Mouse (Mus musculus) heart, embryonic 14.5 days (tissue): Measurements from ENCODE around the gene Sfta2. TPM values are rescaled to one million over a fixed set of nuclear protein-coding genes. Genes with fewer than 3 reads are reported as not detected.
A peak's percentile ranks its signal among the peaks of the same experiment; 100 is the strongest.

Experiments
- ATAC-seq: fragments of 200-750 bp; cut with Nextera tagmentation; 2 replicates; pipeline ENCODE4 v1.8.0; 2017; ENCODE audit warnings: low read depth, moderate TSS enrichment; ENCODE audit not compliant: insufficient number of reproducible peaks, insufficient read depth, low FRiP score
- H3K27ac ChIP-seq, 2 experiments: fragments of 200-500 bp in 1 of 2; fragments of 300-500 bp in 1 of 2; sonication (generic) in 1 of 2; replicated peaks in 1 of 2; 2 replicates each; pipeline ENCODE4 v1.5.1; 2012 to 2014; ENCODE audit warnings: low read depth in 2 of 2, low read length in 2 of 2, control low read depth in 1 of 2, mild to moderate bottlenecking in 1 of 2, mixed read lengths in 1 of 2; ENCODE audit not compliant: control insufficient read depth in 1 of 2, insufficient read depth in 1 of 2
- H3K27me3 ChIP-seq: fragments of 300-500 bp; sonication (generic); 2 replicates; pipeline ENCODE4 v1.6.1; 2014; ENCODE audit warnings: mild to moderate bottlenecking, low read length, control low read depth; ENCODE audit not compliant: control insufficient read depth, insufficient read depth
- H3K36me3 ChIP-seq: fragments of 300-500 bp; sonication (generic); 2 replicates; pipeline ENCODE4 v1.6.1; 2014; ENCODE audit warnings: mild to moderate bottlenecking, control low read depth, low read length, mixed read lengths; ENCODE audit not compliant: control insufficient read depth, insufficient read depth
- H3K4me1 ChIP-seq, 2 experiments: fragments of 200-500 bp in 1 of 2; fragments of 300-500 bp in 1 of 2; sonication (generic) in 1 of 2; 2 replicates each; pipeline ENCODE4 v1.6.1; 2012 to 2014; ENCODE audit warnings: low read length in 2 of 2, control low read depth in 1 of 2, mixed read lengths in 1 of 2; ENCODE audit not compliant: control insufficient read depth in 2 of 2, insufficient read depth in 2 of 2
- H3K4me2 ChIP-seq: fragments of 300-500 bp; sonication (generic); 2 replicates; pipeline ENCODE4 v1.6.1; 2014; ENCODE audit warnings: mild to moderate bottlenecking, low read length
- H3K4me3 ChIP-seq, 2 experiments: fragments of 200-500 bp in 1 of 2; fragments of 300-500 bp in 1 of 2; sonication (generic) in 1 of 2; 2 replicates each; pipeline ENCODE4 v1.5.1; 2012 to 2014; ENCODE audit warnings: low read length in 2 of 2, mild to moderate bottlenecking in 2 of 2, control low read depth in 1 of 2, low read depth in 1 of 2, moderate library complexity in 1 of 2; ENCODE audit not compliant: control insufficient read depth in 1 of 2, insufficient read depth in 1 of 2
- H3K9ac ChIP-seq: fragments of 300-500 bp; sonication (generic); 2 replicates; pipeline ENCODE4 v1.6.1; 2014; ENCODE audit warnings: mild to moderate bottlenecking, low read length
- H3K9me3 ChIP-seq: fragments of 300-500 bp; sonication (generic); 2 replicates; pipeline ENCODE4 v1.6.1; 2016; ENCODE audit warnings: low read length, control low read depth; ENCODE audit not compliant: control insufficient read depth
- WGBS: fragments of 180-500 bp; shearing (Covaris S2); extraction: QIAGEN DNeasy Blood & Tissue Kit; methylation state at CpG from one replicate; pipeline ENCODE4 v1.1.7; 2014; 5-methylcytosine and 5-hydroxymethylcytosine counted together
- polyA plus RNA-seq: library from polyadenylated mRNA; unstranded; fragments of >200 nt; fragmentation: Nextera tagmentation; extraction: Ambion mirVana; gene quantifications from 2 replicates; pipeline ENCODE4 v1.2.1, GENCODE M21; 2014

Gene Sfta2
- polyA plus RNA-seq, 1 experiment from 2014 or later, result not detected

DNA sequence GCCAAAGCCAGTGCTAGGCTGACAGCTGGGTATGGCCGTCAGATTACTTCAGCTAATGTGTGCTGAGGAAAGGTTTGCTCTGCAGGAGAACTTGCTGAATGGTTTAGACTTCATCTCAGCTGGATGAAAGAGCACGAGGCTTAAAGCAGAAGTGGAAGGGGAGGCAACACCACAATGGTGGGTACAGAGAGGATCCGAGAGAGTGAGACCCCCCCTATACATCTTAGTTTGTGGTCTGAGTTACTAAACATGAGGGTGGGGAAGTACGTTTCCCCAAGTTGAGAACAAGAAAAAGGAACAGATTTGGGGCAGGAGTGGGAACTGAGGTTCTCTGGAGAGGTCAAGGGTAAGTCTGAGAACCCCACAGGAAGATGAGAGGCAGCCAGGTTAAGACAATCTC lies 91.0 kb downstream of the Sfta2 start:
- Histone ChIP-seq H3K27ac (no peak overlapping the region), H3K4me1 (peaks cover 4 to 7% of the 10 kb centered on the region in 2 experiments), H3K36me3 (peaks cover 78% of the 10 kb centered on the region), H3K9me3 (peaks cover 5% of the 10 kb centered on the region), H3K4me3 (no peak overlapping the region), H3K27me3 (no peaks in the 10 kb centered on the region), H3K4me2 (no peak overlapping the region), H3K9ac (no peak overlapping the region)
- 78% methylated on average over 4 of the region's 4 CpGs for WGBS
- no peak for ATAC-seq

DNA sequence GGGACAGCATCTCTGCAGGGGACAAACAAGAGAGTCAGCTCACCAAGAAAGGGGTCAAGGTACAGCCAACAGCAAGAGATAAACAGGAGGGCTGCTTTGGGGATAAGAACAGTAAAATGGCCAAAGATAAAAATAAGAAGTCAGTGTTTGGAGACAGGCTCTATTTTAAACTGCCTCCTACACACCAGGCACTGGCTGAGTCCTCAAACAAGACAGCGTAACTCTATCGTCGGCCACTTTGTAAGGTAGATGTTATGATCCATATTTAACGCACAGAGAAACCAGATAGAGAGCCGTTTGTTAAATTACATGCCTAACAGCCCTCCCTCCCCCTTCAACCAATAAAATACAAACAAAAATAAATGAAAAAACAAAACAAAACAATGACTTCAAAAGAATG lies 92.6 kb downstream of the Sfta2 start:
- no peak overlapping the region for H3K4me2 ChIP-seq
- H3K4me3 ChIP-seq, result no peak overlapping the region
- no peaks in the 10 kb centered on the region for H3K27me3 ChIP-seq
- no peak overlapping the region for H3K27ac ChIP-seq
- 58% methylated on average over 5 of the region's 5 CpGs for WGBS
- H3K36me3 ChIP-seq, result peaks cover 63% of the 10 kb centered on the region
- no peak for ATAC-seq
- H3K4me1 ChIP-seq, result peaks cover 13% of the 10 kb centered on the region in 2 experiments
- H3K9me3 ChIP-seq, result peaks cover 5% of the 10 kb centered on the region
- no peak overlapping the region for H3K9ac ChIP-seq

DNA sequence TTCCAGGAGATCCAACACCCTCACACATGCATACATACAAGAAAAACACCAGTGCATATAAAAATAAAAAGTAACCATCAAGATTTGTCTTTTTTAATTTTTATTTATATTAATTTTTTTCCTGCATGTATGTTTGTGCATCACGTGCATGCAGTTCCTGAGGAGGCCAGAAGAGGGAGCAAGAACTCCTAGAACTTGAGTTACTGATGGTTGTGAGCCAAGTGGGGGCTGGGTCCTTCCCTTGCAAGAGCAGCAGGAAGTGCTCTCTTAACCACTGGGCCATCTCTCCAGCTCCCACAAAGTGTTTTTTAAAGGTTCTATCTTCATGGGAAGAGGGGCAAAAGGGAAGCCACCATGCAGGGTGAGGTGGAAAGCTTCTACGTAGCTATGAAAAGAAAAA lies 93.9 kb downstream of the Sfta2 start:
- Histone ChIP-seq H3K36me3 (peaks cover 49% of the 10 kb centered on the region), H3K4me3 (no peak overlapping the region), H3K27ac (no peak overlapping the region), H3K9me3 (peaks cover 5% of the 10 kb centered on the region), H3K4me1 (peaks cover 19% of the 10 kb centered on the region in 2 experiments), H3K27me3 (no peaks in the 10 kb centered on the region), H3K4me2 (no peak overlapping the region), H3K9ac (no peak overlapping the region)
- ATAC-seq, result no peak
- 91% methylated on average over 2 of the region's 2 CpGs for WGBS

DNA sequence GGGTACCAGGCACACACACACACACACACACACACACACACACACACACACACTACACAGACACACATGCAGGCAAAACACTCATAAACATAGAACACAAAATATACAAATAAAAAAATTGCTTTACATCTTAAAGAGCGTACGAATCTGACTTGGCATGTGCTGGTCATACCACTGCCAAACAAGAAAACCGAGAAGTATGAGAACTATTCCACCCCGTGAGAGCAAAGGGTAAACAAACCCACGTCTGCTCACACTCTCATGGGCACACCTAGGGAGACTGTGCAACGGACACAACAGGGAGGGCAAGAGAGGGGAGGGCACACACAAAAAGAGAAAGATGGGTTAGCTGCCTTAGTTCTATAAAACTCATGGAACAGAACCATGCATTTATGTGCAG lies 95.3 kb downstream of the Sfta2 start:
- peaks cover 35% of the 10 kb centered on the region for H3K36me3 ChIP-seq
- no peaks in the 10 kb centered on the region for H3K27me3 ChIP-seq
- peaks cover 19% of the 10 kb centered on the region in 2 experiments for H3K4me1 ChIP-seq
- H3K4me2 ChIP-seq, result peak overlapping the region; percentile 72
- no peak for ATAC-seq
- H3K4me3 ChIP-seq, result peak overlapping the region in 1 of 2 experiments; percentile 40; a peak in 3 of 4 replicates
- 46% methylated on average over 6 of the region's 6 CpGs for WGBS
- peak overlapping the region; percentile 72 for H3K9ac ChIP-seq
- H3K27ac ChIP-seq, result peak overlapping the region in 1 of 2 experiments; percentile 97; a peak in 2 of 4 replicates
- H3K9me3 ChIP-seq, result peaks cover 5% of the 10 kb centered on the region

DNA sequence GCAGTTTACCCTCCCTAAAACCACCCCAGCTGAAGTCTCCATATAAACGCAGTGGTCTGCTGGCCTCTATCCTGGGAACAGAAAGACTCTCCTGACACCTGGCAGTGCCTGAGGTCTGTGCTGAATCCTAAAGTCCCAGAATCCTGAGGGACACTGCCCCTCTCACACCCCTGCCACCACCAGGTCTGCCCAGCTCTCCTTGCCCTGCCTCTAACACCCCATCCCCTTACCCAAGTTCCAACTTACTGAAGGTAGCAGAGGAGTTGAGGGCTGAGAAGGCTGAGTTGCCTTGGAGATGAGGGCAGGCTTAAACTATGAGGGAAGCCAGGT lies 96.0 kb downstream of the Sfta2 start:
- peak overlapping the region; percentile 72 for H3K9ac ChIP-seq
- H3K4me1 ChIP-seq, result peaks cover 19 to 20% of the 10 kb centered on the region in 2 experiments
- peak overlapping the region; percentile 40 for H3K4me3 ChIP-seq
- H3K4me2 ChIP-seq, result peak overlapping the region; percentile 72
- no peak for ATAC-seq
- H3K9me3 ChIP-seq, result peaks cover 5% of the 10 kb centered on the region
- no peaks in the 10 kb centered on the region for H3K27me3 ChIP-seq
- WGBS, result 11% methylated on average over 1 of the region's 1 CpGs
- H3K27ac ChIP-seq, result peak overlapping the region; percentile 86 to 97
- H3K36me3 ChIP-seq, result peaks cover 28% of the 10 kb centered on the region

DNA sequence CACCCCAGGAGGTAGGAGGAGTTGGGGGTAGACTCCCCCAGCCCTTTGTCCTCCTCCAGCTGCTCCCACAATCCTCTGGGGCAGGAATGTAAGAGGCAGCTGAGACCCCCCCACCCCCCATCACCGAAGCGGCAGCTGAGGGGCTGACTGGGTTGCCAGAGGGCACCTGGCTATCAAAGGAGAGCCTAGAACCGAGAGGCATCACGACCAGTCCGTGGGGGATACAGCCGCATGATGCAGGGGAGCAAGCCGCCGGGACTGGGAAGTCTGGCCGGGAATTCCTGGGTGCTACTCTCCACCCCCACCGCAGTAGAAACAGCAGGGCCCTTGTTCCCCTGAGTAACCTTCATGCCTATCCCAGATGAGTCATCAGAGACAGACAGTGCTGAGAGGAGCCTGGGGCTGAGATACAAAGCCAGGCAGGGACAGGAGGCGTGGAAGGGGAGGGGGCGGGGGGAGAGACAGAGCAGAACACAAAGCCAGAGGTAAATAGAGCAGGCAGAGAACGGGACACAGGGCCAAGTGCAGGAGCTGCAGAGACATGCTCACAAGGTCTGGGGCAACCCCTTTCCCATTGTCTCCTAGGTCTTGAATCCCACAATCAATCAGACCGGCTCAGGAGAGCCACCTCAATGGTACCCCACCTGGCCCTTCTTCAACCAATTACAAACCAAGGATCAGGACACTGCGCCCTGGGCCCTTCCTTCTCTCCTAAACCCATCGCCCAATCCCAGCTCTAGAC lies 96.6 kb downstream of the Sfta2 start:
- peak; percentile 44 for ATAC-seq
- Histone ChIP-seq H3K27ac (peak overlapping the region; percentile 86 to 97), H3K4me1 (peaks cover 21 to 26% of the 10 kb centered on the region in 2 experiments), H3K4me2 (peak overlapping the region; percentile 72), H3K27me3 (no peaks in the 10 kb centered on the region), H3K36me3 (peaks cover 23% of the 10 kb centered on the region), H3K9ac (peak overlapping the region; percentile 72), H3K9me3 (peaks cover 5% of the 10 kb centered on the region), H3K4me3 (peak overlapping the region; percentile 40)
- 2% methylated on average over 15 of the region's 16 CpGs for WGBS

DNA sequence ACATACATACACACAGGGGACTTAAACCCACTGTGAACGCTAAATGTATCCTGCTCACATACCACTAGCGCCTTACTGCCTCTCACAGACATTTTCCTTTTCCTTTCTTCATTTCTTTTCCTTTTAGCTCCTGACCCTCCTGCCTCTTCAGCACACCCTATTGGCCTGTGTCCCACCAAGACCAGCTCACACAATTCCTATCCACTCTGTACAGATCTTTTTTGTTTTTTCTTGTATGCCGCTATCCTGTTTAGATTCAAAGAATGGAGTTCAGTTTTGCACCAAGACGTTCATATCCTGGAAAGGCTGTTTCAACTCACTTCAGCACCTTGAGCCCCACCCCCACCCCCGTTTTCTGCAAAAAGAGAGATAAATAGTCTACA lies 97.1 kb downstream of the Sfta2 start:
- H3K27ac ChIP-seq, result peak overlapping the region; percentile 86 to 97
- no peaks in the 10 kb centered on the region for H3K27me3 ChIP-seq
- peak overlapping the region; percentile 72 for H3K4me2 ChIP-seq
- 20% methylated on average over 5 of the region's 5 CpGs for WGBS
- peak overlapping the region; percentile 72 for H3K9ac ChIP-seq
- H3K9me3 ChIP-seq, result peaks cover 5% of the 10 kb centered on the region
- ATAC-seq, result no peak
- peaks cover 17% of the 10 kb centered on the region for H3K36me3 ChIP-seq
- peaks cover 21 to 26% of the 10 kb centered on the region in 2 experiments for H3K4me1 ChIP-seq
- peak overlapping the region; percentile 40 for H3K4me3 ChIP-seq

DNA sequence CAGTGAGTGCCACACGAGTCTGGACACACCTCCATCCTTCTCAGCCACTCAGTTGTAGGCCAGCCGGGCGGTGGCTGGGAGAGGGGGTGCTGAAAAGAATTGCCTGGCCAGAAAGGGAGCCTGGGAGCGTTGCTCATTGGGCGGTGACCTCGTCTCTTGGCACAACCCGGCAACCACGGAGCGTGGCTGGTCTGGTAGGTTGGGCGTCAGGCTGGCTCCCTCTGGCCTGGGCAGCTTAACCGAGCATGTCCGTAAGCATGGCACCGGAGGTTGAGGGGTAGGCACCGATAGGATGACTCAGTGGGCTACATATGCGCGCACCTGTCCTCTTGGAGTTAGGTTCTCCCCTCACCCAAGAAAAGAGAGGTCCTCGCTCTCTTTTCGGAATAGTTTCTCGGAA lies 98.6 kb downstream of the Sfta2 start:
- 2% methylated on average over 19 of the region's 19 CpGs for WGBS
- Histone ChIP-seq H3K9ac (peak overlapping the region; percentile 94), H3K27ac (peak overlapping the region; percentile 89 to 97), H3K9me3 (peaks cover 5% of the 10 kb centered on the region), H3K36me3 (peaks cover 12% of the 10 kb centered on the region), H3K4me2 (peak overlapping the region; percentile 72), H3K4me3 (peak overlapping the region; percentile 69 to 89), H3K4me1 (peaks cover 34 to 40% of the 10 kb centered on the region in 2 experiments), H3K27me3 (no peaks in the 10 kb centered on the region)
- ATAC-seq, result peak; percentile 32
